Mouse (Mus musculus) intestine, postnatal 0 days (tissue): ENCODE data around the gene Shoc2. TPM values are rescaled to one million over a fixed set of nuclear protein-coding genes. Genes with fewer than 3 reads are reported as not detected.

Source experiments
- ATAC-seq: fragments of 200-750 bp; cut with Nextera tagmentation; 2 replicates; pipeline ENCODE4 v1.8.0; 2017; ENCODE audit warnings: mild to moderate bottlenecking, moderate TSS enrichment, moderate library complexity
- H3K27ac ChIP-seq: fragments of 300-500 bp; sonication (generic); 2 replicates; pipeline ENCODE4 v1.5.1; 2014; ENCODE audit warnings: mild to moderate bottlenecking, low read depth, low read length, moderate library complexity
- H3K27me3 ChIP-seq: fragments of 300-500 bp; sonication (generic); replicated peaks from 2 replicates; pipeline ENCODE4 v1.6.1; 2014; ENCODE audit warnings: low read length, mixed read lengths; ENCODE audit not compliant: control insufficient read depth, insufficient read depth
- H3K36me3 ChIP-seq: fragments of 300-500 bp; sonication (generic); 2 replicates; pipeline ENCODE4 v1.6.1; 2014; ENCODE audit warnings: mild to moderate bottlenecking, moderate library complexity; ENCODE audit not compliant: control insufficient read depth, insufficient read depth
- H3K4me1 ChIP-seq: fragments of 300-500 bp; sonication (generic); replicated peaks from 2 replicates; pipeline ENCODE4 v1.6.1; 2014; ENCODE audit warnings: antibody characterized with exemption, low read length, mixed read lengths; ENCODE audit not compliant: control insufficient read depth, insufficient read depth
- H3K4me2 ChIP-seq: fragments of 300-500 bp; sonication (generic); replicated peaks from 2 replicates; pipeline ENCODE4 v1.6.1; 2014; ENCODE audit warnings: low read depth, mild to moderate bottlenecking, moderate library complexity
- H3K4me3 ChIP-seq: fragments of 300-500 bp; sonication (generic); 2 replicates; pipeline ENCODE4 v1.5.1; 2014; ENCODE audit warnings: low read depth, low read length
- H3K9ac ChIP-seq: fragments of 300-500 bp; sonication (generic); 2 replicates; pipeline ENCODE4 v1.6.1; 2014; ENCODE audit warnings: mild to moderate bottlenecking, low read depth, low read length
- H3K9me3 ChIP-seq: fragments of 300-500 bp; sonication (generic); 2 replicates; pipeline ENCODE4 v1.6.1; 2016; ENCODE audit warnings: mixed run types; ENCODE audit not compliant: control insufficient read depth
- CTCF ChIP-seq: sonication (generic); IDR thresholded peaks from 2 replicates; pipeline ENCODE4 v1.5.1; 2016; ENCODE audit warnings: low read depth, mild to moderate bottlenecking, control low read depth, antibody characterized with exemption, moderate library complexity
- WGBS: fragments of 180-500 bp; shearing (Covaris S2); extraction: QIAGEN DNeasy Blood & Tissue Kit; methylation state at CpG from one replicate; pipeline ENCODE4 v1.1.7; 2014; 5-methylcytosine and 5-hydroxymethylcytosine counted together
- polyA plus RNA-seq: library from polyadenylated mRNA; unstranded; fragments of >200 nt; fragmentation: Nextera tagmentation; extraction: Ambion mirVana; gene quantifications from 2 replicates; pipeline ENCODE4 v1.2.1, GENCODE M21; 2015

Shoc2 gene
- polyA plus RNA-seq, 1 experiment from 2014 or later, result 26.1 TPM

DNA sequence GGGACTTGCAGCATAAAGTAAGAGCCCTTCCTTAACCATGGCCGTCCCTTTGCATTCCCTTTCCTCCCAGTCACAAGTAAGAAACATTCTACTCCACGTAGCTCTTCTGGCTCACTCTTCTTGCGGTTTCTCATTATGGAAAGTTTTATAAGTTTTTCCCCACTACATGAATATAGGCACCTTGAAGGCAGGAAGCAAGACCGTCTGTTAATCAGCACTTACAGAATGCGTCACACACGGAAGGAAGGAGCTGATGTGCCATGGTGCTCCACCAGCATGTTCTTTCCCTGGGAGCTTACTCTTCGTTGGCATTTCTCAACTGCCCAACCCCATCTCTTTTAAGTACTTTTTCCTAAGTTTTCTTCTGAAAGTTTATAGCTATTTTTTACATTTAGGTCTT is 27.8 kb downstream of the Shoc2 start:
- no peaks in the 10 kb centered on the region; the same call in 1 of the 2 replicates for H3K36me3 ChIP-seq
- no peak for ATAC-seq
- WGBS, result 78% methylated on average over 7 of the region's 7 CpGs
- no peaks in the 10 kb centered on the region for H3K27me3 ChIP-seq
- no peak overlapping the region for H3K4me3 ChIP-seq
- H3K4me2 ChIP-seq, result no peak overlapping the region
- H3K4me1 ChIP-seq, result no peaks in the 10 kb centered on the region
- H3K27ac ChIP-seq, result no peak overlapping the region
- H3K9ac ChIP-seq, result no peak overlapping the region
- H3K9me3 ChIP-seq, result no peaks in the 10 kb centered on the region
- TF ChIP-seq CTCF, result no peak

GRCm38 (mm10) chr19:53973656-53974055 is 29.6 kb downstream of the Shoc2 start:
- H3K9me3 ChIP-seq, result no peaks in the 10 kb centered on the region
- no peak for TF ChIP-seq CTCF
- no peak overlapping the region for H3K4me2 ChIP-seq
- H3K27ac ChIP-seq, result no peak overlapping the region
- 69% methylated on average over 1 of the region's 1 CpGs for WGBS
- no peaks in the 10 kb centered on the region; the same call in 1 of the 2 replicates for H3K36me3 ChIP-seq
- H3K4me1 ChIP-seq, result no peaks in the 10 kb centered on the region
- H3K4me3 ChIP-seq, result no peak overlapping the region
- H3K27me3 ChIP-seq, result no peaks in the 10 kb centered on the region
- ATAC-seq, result no peak
- no peak overlapping the region for H3K9ac ChIP-seq

GRCm38 (mm10) chr19:53982041-53982440 is 37.9 kb downstream of the Shoc2 start:
- TF ChIP-seq CTCF, result no peak
- Histone ChIP-seq H3K27me3 (no peaks in the 10 kb centered on the region), H3K9ac (no peak overlapping the region), H3K9me3 (no peaks in the 10 kb centered on the region), H3K4me2 (no peak overlapping the region), H3K27ac (no peak overlapping the region), H3K4me1 (no peaks in the 10 kb centered on the region), H3K4me3 (no peak overlapping the region), H3K36me3 (no peaks in the 10 kb centered on the region)
- WGBS, result 43% methylated on average over 3 of the region's 3 CpGs
- no peak for ATAC-seq

DNA sequence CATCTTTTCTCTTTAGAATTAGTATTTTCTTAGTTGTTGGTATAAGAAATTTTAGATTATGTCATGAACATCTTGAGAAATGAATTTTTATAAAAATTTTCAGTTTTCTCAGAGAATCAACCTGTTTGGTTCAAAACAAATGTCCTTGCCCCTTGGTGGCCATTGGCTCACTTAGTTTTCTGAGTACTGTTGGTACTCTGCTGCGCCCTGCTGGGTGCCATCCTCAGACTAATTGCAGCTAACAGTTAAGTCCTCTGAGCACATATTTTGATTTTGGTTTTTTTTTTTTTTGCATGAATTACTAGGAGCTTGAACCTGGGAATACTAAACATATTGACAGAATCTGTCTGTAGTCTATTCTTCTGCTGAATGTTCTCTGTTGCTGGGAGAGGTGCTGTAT is 39.2 kb downstream of the Shoc2 start:
- no peak overlapping the region for H3K4me2 ChIP-seq
- no peak for ATAC-seq
- H3K27ac ChIP-seq, result no peak overlapping the region
- H3K9me3 ChIP-seq, result no peaks in the 10 kb centered on the region
- peaks cover 9% of the 10 kb centered on the region; the same call in 1 of the 2 replicates for H3K36me3 ChIP-seq
- 91% methylated on average over 1 of the region's 1 CpGs for WGBS
- H3K9ac ChIP-seq, result no peak overlapping the region
- TF ChIP-seq CTCF, result peak; percentile 36
- no peak overlapping the region for H3K4me3 ChIP-seq
- no peaks in the 10 kb centered on the region for H3K27me3 ChIP-seq
- H3K4me1 ChIP-seq, result no peaks in the 10 kb centered on the region

- H3K4me1 ChIP-seq, result no peaks in the 10 kb centered on the region
- peaks cover 9% of the 10 kb centered on the region; the same call in 1 of the 2 replicates for H3K36me3 ChIP-seq
- WGBS, result 89% methylated on average over 3 of the region's 3 CpGs
- no peak overlapping the region for H3K9ac ChIP-seq
- no peak overlapping the region for H3K4me2 ChIP-seq
- H3K4me3 ChIP-seq, result no peak overlapping the region
- no peak for ATAC-seq
- H3K9me3 ChIP-seq, result no peaks in the 10 kb centered on the region
- TF ChIP-seq CTCF, result no peak
- H3K27ac ChIP-seq, result no peak overlapping the region
- H3K27me3 ChIP-seq, result no peaks in the 10 kb centered on the region
Observed at GRCm38 (mm10) chr19:53984628-53985027, 40.5 kb downstream of the Shoc2 start.

DNA sequence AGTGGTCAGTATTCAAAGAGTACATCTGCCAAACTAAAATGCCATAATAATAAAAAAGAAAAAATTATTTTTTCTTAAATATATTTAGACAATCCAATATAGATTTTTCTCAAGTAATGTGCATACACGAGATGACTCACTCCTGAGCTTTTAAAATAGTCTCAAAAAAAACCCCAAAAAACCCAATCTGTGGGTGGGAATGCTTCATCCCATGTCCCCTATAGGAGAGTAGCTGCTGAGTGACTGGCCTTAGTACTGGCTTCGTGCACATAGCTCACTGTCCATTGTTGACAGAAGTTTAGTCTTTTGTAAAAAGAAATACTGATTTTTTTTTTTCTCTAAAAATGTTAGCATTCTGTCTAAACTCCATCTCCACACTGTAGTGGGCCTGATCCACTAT is 46.4 kb downstream of the Shoc2 start:
- 83% methylated on average over 2 of the region's 2 CpGs for WGBS

DNA sequence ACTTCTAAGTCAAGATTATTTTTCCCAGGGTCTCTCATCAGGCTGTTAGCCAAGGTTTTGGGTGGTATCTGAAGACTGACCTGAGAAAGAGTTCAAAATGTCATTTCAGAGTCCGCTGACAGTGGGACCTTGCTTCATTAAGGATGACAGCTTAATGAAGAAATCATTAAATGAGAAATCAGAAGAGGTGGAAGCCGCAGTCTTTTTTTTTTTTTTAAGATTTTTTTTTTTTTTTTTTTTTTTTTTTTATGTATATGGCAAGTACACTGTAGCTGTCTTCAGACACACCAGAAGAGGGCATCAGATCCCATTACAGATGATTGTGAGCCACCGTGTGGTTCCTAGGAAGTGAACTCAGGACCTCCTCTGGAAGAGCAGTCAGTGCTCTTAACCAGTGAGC is 49.8 kb downstream of the Shoc2 start:
- H3K27ac ChIP-seq, result no peak overlapping the region
- H3K9ac ChIP-seq, result no peak overlapping the region
- H3K27me3 ChIP-seq, result no peaks in the 10 kb centered on the region
- no peaks in the 10 kb centered on the region for H3K4me1 ChIP-seq
- H3K9me3 ChIP-seq, result no peaks in the 10 kb centered on the region
- ATAC-seq, result no peak
- H3K4me3 ChIP-seq, result no peak overlapping the region
- 80% methylated on average over 3 of the region's 3 CpGs for WGBS
- no peaks in the 10 kb centered on the region for H3K36me3 ChIP-seq
- no peak overlapping the region for H3K4me2 ChIP-seq
- TF ChIP-seq CTCF, result no peak

More for the DNA sequence above, 46.4 kb downstream of the Shoc2 start:
- Histone ChIP-seq H3K27me3 (no peaks in the 10 kb centered on the region), H3K36me3 (peaks cover 9% of the 10 kb centered on the region; the same call in 1 of the 2 replicates), H3K27ac (no peak overlapping the region), H3K9ac (no peak overlapping the region), H3K9me3 (no peaks in the 10 kb centered on the region), H3K4me3 (no peak overlapping the region), H3K4me1 (no peaks in the 10 kb centered on the region), H3K4me2 (no peak overlapping the region)
- TF ChIP-seq CTCF, result no peak
- ATAC-seq, result no peak
